Mouse (Mus musculus) kidney, adult 2 months (tissue): ENCODE measurements around the gene Epha3.

Source experiments
- CTCF ChIP-seq: fragments of 200-500 bp; conservative IDR thresholded peaks from 2 replicates; pipeline ENCODE4 v1.5.1; 2011; ENCODE audit warnings: low read depth, mild to moderate bottlenecking, control low read depth, low read length, moderate library complexity, mixed read lengths; ENCODE audit not compliant: insufficient read depth, insufficient read length
- POLR2A ChIP-seq: fragments of 200-500 bp; IDR thresholded peaks from one replicate; pipeline ENCODE4 v1.6.1; 2011; ENCODE audit warnings: low read depth, low read length, control low read depth

DNA sequence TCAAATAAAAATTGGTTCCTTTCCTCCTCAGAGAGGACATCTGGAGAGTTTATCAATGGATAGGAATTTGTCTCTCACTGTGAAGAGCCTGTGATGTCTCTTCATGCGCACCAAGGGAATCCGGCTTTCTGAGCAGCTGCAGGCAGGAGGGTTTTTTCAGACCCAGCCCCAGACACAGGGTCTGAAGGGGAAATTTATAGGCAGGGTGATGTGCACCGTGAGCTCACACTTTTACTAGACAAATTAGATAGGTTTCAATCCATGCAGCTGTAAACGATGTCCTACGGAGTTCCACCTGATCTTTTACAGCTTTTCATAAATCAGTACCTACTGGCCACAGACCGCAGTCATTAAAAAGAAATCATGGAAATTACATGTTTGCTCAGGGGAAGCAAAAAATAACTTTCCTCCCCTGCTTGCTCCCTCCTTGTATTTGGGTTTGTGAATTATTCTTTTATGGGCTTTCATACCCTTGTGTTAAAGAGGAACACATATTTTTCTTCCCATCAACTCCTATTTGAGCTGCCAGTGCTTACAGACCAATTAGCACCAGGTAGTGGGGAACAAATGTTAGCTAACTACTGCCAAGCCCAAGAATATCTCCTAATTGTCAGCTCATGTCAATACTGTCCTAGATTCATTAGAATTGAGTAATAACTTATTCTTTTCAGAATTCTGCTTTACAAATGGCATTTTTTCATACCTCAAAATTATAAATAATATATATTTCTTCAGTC lies 307.4 kb downstream of the Epha3 start:
- TF ChIP-seq CTCF (no peak), POLR2A (no peak)
